Mouse (Mus musculus) frontal cortex, adult (tissue): ENCODE measurements at regions not wholly inside any gene's neighbourhood (a gene's known extent, or its start where the extent isn't known, plus 50 kb on each side); places are given as distances from the start of the nearest gene placed in this dataset.

ENCODE experiments used
- ATAC-seq: cut with Nextera tagmentation; 2 replicates; pipeline ENCODE4 v1.9.2; 2017; ENCODE audit warnings: mild to moderate bottlenecking, moderate library complexity, mixed read lengths; ENCODE audit not compliant: low TSS enrichment

- ATAC-seq = no peak
Observed at GRCm38 (mm10) chr6:49893113-49893512, 70.6 kb downstream of the Npy start.

- ATAC-seq = no peak
Observed at GRCm38 (mm10) chr6:49899146-49899545, 76.6 kb downstream of the Npy start.

- no peak for ATAC-seq
Observed at GRCm38 (mm10) chr6:49901512-49901911, 79.0 kb downstream of the Npy start.

GRCm38 (mm10) chr6:49904001-49904400 is 81.5 kb downstream of the Npy start:
- ATAC-seq = peak; percentile 79

DNA sequence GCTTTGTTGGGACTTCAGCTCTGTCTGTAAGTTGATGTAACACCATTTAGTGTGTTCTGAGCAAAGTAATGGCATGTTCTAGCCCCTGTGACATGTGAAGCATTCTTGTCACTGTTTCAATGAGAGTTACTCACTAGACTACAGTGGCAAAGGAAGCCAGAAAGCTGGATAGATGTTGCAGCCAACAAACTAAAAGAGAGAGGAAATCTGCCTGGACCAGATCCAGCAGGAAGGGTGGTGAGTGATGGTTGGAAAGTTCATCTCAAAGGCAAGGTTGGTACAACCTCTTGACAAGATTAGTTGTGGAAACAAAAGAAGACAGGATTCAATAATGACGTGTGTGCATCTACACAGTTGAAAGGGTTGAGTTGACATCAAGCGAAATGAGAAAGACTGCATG is 83.9 kb downstream of the Npy start:
- ATAC-seq = no peak

GRCm38 (mm10) chr6:49919089-49919812 is 96.7 kb downstream of the Npy start:
- peak; percentile 89 for ATAC-seq

- ATAC-seq = no peak
Observed at GRCm38 (mm10) chr6:49919813-49920170, 97.3 kb downstream of the Npy start.

GRCm38 (mm10) chr6:49924296-49924695 is 101.8 kb downstream of the Npy start:
- ATAC-seq = no peak

DNA sequence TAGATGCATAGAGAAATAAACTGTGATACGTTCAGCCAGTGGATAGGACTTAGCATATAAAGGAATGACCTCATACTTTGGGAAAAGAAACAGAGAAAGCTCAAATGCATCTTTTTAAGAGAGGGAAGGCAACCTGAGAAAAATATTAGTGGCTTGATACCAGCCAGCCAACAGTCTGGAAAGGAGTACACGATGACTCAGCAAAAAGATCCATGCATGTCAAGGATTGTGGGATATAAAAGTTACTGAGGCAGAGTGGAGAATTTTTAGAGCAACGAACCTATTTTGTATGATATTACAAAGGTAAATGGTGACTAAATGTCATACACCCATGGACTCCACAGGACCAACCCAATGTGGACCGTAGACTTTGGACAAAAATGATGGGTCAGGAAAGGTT is 105.6 kb downstream of the Npy start:
- ATAC-seq = no peak

GRCm38 (mm10) chr6:49930104-49930503 is 107.6 kb downstream of the Npy start:
- peak; percentile 87 for ATAC-seq

- no peak for ATAC-seq
Observed at GRCm38 (mm10) chr6:49943087-49943486, 120.6 kb downstream of the Npy start.

DNA sequence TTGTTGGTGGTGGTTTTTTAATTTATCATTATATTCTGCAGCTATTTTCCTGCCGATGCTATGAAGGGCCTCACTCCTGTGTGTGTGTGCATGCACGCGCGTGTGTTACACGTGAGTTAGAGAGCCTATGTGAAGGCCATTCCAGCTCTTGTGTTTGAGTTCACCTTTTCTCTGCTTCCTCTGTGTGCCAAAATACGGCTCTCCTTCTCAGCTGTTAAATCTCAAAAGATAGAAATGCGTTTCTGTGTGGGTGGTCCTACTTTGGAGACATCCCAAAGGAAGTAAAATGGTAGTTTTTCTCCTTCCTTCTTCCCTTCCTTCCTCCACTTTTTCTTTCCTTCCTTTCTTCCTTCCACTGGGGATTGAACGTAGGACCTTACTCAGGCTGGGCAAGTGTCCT is 136.4 kb downstream of the Npy start:
- peak; percentile 51; the same call in 1 of the 2 replicates for ATAC-seq

DNA sequence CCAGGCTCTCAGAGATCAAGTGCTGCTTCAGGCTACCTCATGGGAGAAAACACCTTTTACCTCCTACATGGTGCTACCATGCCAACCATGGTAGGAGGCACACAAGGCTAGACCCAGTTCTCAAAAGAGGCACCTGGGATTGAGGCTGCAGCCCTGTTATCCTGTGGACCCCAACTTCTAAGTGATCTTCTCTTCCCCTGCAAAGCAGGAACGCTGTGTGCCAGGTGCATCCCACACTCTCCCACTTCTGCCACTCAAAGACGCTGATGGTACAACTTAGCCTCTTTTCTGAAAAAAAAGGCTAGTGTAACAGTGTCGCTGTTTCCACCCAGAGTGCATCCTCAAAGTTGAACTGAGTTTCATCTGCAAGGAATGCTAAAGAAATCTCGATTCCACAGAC is 138.7 kb downstream of the Npy start:
- ATAC-seq = peak; percentile 46; the same call in 1 of the 2 replicates

DNA sequence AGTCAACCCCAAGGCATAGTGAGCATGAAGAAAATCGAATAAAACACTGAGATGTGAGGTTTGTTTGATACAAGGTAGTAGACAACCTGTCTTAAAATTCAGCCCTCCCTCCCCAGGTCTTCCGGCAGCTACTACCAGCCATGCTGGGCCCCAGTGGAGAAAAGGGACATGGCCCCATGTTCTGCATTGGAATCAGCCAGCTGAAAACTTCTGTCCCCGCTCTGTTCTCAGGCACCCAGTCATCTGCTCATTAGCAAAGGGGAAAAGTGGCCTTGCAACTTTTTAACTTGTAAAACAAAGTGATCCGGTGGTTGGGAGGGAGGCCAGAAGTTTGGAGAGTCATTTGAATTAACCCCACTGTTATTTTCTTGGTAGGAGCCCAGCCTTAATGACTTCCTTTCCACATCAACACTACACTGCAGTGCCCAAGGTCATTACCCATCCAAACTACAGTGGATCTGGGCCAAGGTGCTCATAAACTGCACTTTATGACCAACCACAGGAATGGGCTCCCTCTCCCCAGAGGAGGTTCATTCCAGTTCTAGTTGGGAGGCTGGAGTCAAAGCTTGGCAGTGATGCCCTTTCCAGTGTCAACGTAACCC is 143.5 kb downstream of the Npy start:
- no peak for ATAC-seq

DNA sequence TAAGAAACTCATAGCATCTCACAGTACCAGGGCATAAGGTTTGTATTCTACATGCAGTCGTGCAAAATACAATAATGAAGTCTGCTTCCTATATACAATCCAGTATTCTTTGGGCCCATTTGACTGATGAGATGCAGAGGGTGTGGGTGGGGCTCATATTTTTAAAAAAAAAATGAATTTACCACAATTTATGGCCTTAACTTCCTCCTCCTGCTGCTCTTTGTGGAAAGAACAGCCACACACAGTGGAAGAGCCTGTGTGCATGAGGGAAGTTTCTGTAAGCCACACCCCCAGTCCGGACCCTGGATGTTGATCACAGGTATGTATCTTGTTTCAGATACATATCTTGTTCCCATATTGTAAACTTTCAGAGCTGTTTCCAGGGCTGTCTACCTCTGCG is 143.5 kb upstream of the Mpp6 start:
- ATAC-seq = no peak

- ATAC-seq = 0 out of 2 replicates have a peak, but pooled peaks have one; percentile 11
Observed at GRCm38 (mm10) chr6:49973258-49973865, 136.7 kb upstream of the Mpp6 start.

GRCm38 (mm10) chr6:49977783-49978182 is 132.3 kb upstream of the Mpp6 start:
- peak; percentile 79 for ATAC-seq

GRCm38 (mm10) chr6:49983740-49984139 is 126.3 kb upstream of the Mpp6 start:
- no peak for ATAC-seq

DNA sequence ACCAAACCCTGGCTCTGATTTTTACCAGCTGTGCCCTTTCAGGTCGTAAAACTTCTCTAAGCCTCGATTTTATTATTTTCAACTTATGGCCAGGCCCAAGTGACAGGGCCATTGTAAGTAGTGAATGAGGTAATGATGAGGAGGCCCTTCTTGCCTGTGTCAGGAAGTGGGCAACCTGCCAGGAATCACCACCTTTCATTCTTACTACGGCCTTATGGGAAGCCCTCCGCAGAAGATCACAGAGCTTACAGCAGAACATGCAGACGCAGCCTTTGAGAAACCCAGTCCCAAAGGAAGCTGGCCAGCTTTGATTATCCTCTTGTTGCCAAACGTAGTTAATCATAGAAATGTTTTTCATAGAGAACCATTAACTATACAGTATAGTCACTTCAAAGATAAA is 124.9 kb upstream of the Mpp6 start:
- ATAC-seq = no peak

GRCm38 (mm10) chr6:49987141-49987540 is 122.9 kb upstream of the Mpp6 start:
- ATAC-seq = no peak

- no peak for ATAC-seq
Observed at GRCm38 (mm10) chr6:49987541-49988210, 122.4 kb upstream of the Mpp6 start.
